Mouse (Mus musculus): ENCODE measurements at regions not wholly inside any gene's neighbourhood (a gene's known extent, or its start where the extent isn't known, plus 50 kb on each side); places are given as distances from the start of the nearest gene placed in this dataset.

DNA sequence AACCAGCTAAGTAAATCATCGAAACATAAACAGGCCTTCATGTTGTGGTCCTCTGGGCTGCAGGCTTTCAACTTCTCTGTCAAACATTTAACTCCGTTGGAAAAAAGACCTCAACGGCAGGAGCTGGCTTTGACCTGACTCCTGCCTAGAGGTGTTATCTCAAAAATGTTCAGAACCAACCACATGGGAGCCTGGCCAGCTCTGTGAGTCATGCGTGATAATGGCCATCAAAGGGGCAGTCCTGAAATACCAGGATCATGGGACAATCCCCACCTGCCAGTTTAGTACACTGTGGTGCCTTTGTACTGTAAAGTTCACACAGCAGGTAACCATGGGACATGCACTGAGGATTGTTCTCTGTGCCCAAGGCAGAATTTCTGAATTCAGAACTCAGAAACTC, 251.4 kb upstream of the Mon1b start:
- no peaks in the 10 kb centered on the region for H3K9me3 ChIP-seq (replicated peaks)
- no peak overlapping the region for H3K4me3 ChIP-seq (replicated peaks)
- H3K27ac ChIP-seq (replicated peaks) = no peak overlapping the region
- 56% methylated on average over 4 of the region's 4 CpGs for WGBS
- no peak overlapping the region for H3K4me2 ChIP-seq
- ATAC-seq (ENCODE audit: low FRiP score) = no peak
- no peaks in the 10 kb centered on the region for H3K36me3 ChIP-seq
- H3K9ac ChIP-seq (replicated peaks) = no peak overlapping the region
- H3K27me3 ChIP-seq (replicated peaks) = no peaks in the 10 kb centered on the region
- peaks cover 4% of the 10 kb centered on the region; the same call in 1 of the 2 replicates for H3K4me1 ChIP-seq

DNA sequence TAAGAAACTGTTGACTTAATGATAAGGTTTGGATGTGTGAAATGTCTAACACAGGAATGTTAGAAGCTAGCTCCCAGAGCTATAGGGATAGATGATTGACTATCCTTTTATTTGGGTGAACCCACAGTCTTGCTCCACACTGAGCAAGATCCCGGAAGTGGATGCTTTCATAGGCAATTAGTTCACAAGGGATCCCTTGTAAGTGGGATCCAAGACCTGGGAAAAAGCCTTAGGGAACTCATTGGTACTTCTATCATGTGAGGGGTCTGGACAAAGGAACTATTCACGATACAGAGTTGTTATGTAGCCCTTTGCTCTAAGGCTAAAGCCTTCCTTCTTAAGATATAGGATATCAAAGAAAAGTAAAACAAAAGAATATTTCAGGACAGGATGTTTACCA, 245.9 kb upstream of the Mon1b start:
- no peak overlapping the region for H3K9ac ChIP-seq (replicated peaks)
- no peak for ATAC-seq (ENCODE audit: low FRiP score)
- no peaks in the 10 kb centered on the region for H3K4me1 ChIP-seq
- no peaks in the 10 kb centered on the region for H3K27me3 ChIP-seq (replicated peaks)
- WGBS = 66% methylated on average over 2 of the region's 2 CpGs
- no peak overlapping the region for H3K27ac ChIP-seq (replicated peaks)
- no peaks in the 10 kb centered on the region for H3K9me3 ChIP-seq (replicated peaks)
- H3K4me2 ChIP-seq = no peak overlapping the region
- H3K4me3 ChIP-seq (replicated peaks) = no peak overlapping the region
- no peaks in the 10 kb centered on the region for H3K36me3 ChIP-seq

DNA sequence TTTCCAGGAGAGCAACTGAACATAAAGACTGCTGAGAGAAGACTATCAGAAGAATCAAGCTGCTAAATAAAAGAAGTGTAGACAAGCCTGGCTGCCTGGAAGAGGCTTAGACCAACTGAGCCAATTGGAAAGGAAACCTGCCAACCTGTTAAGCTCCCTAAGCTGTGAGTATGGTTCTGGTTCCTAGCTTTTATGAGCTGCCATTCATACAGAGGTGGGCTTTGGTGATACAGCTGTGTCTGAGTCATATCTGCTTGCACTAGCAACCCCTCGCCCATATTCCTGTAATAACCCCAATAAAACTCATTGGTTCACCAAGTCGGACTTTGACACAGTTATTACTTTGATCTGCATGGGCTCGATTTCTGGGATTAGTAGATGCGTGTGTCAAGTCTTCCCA, 245.3 kb upstream of the Mon1b start:
- H3K36me3 ChIP-seq = no peaks in the 10 kb centered on the region
- H3K4me3 ChIP-seq (replicated peaks) = no peak overlapping the region
- no peak overlapping the region for H3K27ac ChIP-seq (replicated peaks)
- H3K4me1 ChIP-seq = no peaks in the 10 kb centered on the region
- no peak for ATAC-seq (ENCODE audit: low FRiP score)
- no peaks in the 10 kb centered on the region for H3K27me3 ChIP-seq (replicated peaks)
- H3K9ac ChIP-seq (replicated peaks) = no peak overlapping the region
- 88% methylated on average over 4 of the region's 4 CpGs for WGBS
- no peak overlapping the region for H3K4me2 ChIP-seq
- H3K9me3 ChIP-seq (replicated peaks) = no peaks in the 10 kb centered on the region

DNA sequence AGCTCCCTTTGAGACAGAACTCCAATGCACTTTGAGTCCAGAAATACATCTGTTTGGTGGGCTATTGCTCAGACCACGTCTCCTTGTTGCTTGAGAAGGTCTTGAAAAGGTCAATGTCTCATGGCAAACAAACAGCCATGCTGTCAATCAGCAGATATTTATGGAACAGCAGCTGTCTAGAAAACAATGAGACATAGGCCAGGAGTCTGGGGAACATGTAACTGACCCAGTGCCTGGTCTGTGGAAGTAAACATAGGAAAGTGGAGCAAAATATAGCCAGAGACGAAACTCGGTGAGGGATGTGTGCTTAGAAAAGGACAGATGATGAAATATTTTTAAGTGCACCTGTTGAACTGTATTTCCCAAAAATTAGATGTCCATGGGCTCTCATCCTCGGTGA, 241.1 kb upstream of the Mon1b start:
- H3K9me3 ChIP-seq (replicated peaks) = no peaks in the 10 kb centered on the region
- no peak for ATAC-seq (ENCODE audit: low FRiP score)
- H3K36me3 ChIP-seq = no peaks in the 10 kb centered on the region
- no peaks in the 10 kb centered on the region for H3K4me1 ChIP-seq
- H3K27me3 ChIP-seq (replicated peaks) = no peaks in the 10 kb centered on the region
- 62% methylated on average over 4 of the region's 4 CpGs for WGBS
- H3K4me3 ChIP-seq (replicated peaks) = no peak overlapping the region
- H3K4me2 ChIP-seq = no peak overlapping the region
- no peak overlapping the region for H3K27ac ChIP-seq (replicated peaks)
- no peak overlapping the region for H3K9ac ChIP-seq (replicated peaks)

DNA sequence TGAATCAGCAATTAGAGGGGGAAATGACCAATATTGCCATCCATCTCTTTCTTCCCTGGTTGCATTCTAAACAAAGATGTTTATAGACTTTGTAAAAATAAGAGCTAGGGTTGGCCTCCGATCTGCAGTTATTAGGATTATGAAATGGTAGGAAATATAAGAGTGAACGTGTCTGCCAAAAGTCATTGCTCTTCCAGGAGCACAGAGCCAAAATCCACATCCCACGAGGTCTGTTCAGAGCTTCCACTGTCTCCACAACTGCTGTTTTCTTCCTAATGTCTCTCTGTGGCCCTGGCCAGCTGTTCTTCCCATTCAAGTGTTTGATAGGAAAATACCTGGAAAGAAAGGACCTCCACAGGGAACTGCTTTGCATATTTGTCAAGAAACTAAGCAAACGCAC, 230.2 kb upstream of the Mon1b start:
- 53% methylated on average over 4 of the region's 4 CpGs for WGBS
- no peak for ATAC-seq (ENCODE audit: low FRiP score)

DNA sequence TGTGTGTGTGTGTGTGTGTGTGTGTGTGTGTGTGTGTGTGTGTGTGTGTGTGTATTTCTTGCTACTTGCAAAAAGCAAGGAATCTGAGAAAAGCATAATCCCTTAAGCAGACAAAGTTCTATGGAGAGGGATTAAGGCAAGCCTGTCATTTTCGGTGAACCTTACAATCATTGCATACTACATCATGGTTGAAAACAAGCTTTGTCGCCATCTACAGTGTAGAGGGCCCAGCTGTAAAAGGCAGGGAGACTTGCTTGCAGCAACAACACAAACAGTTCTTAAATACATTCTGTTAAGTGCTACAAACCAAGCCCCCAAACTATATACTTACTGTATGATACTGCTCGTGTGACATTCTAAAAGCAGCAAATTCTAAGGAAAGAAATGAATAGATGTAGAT, 216.0 kb upstream of the Mon1b start:
- Histone ChIP-seq H3K36me3 (no peaks in the 10 kb centered on the region), H3K9me3 (replicated peaks) (no peaks in the 10 kb centered on the region), H3K27me3 (replicated peaks) (no peaks in the 10 kb centered on the region), H3K4me2 (no peak overlapping the region), H3K27ac (replicated peaks) (no peak overlapping the region), H3K9ac (replicated peaks) (no peak overlapping the region), H3K4me3 (replicated peaks) (no peak overlapping the region), H3K4me1 (no peaks in the 10 kb centered on the region)
- no peak for ATAC-seq (ENCODE audit: low FRiP score)
- WGBS = 86% methylated on average over 3 of the region's 3 CpGs

More for the DNA sequence above, 230.2 kb upstream of the Mon1b start:
- Histone ChIP-seq H3K9me3 (replicated peaks) (no peaks in the 10 kb centered on the region), H3K9ac (replicated peaks) (no peak overlapping the region), H3K4me2 (no peak overlapping the region), H3K4me3 (replicated peaks) (no peak overlapping the region), H3K36me3 (no peaks in the 10 kb centered on the region), H3K27ac (replicated peaks) (no peak overlapping the region), H3K4me1 (no peaks in the 10 kb centered on the region), H3K27me3 (replicated peaks) (no peaks in the 10 kb centered on the region)

DNA sequence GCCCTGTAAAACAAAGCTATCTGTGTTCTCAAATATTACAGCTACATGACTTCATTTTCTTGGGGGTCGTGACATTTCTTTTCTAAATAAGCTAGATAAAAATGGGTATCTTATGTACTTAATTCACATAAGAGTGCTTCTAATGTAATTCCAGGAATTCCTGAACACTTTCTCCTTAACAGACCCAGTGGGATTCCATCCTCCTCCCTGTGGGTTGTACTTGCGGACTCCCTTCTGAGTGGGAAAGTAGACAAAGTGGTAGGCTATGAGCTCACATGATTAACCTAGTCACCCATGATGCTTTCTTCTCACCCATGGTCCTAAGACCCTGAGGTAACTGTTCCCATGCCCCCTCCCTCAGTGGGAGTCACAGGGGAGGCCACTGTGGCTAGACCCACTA, 212.7 kb upstream of the Mon1b start:
- Histone ChIP-seq H3K9me3 (replicated peaks) (no peaks in the 10 kb centered on the region), H3K9ac (replicated peaks) (no peak overlapping the region), H3K36me3 (no peaks in the 10 kb centered on the region), H3K27me3 (replicated peaks) (no peaks in the 10 kb centered on the region), H3K4me1 (no peaks in the 10 kb centered on the region), H3K4me2 (no peak overlapping the region), H3K4me3 (replicated peaks) (no peak overlapping the region), H3K27ac (replicated peaks) (no peak overlapping the region)
- 89% methylated on average over 2 of the region's 2 CpGs for WGBS
- no peak for ATAC-seq (ENCODE audit: low FRiP score)

DNA sequence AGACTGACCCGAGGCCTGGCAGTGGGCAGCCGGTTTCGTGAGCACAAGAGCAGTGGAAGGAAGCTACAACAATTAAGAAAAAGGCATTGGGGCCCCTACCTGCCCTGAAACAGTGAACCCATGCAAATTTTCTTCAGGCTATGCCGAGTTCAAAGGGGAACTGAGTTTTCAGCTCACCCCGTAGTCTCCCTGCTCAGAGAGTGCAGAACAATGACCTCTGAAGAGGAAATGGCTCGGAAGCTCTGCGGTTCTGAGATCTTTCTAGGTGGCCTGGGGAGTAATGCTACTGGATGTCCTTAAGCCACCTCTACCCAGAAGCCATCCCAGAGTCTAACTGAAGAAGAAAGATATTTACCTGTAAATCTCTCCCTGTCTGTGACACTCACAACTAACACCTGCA, 196.3 kb upstream of the Mon1b start:
- Histone ChIP-seq H3K4me3 (replicated peaks) (no peak overlapping the region), H3K9ac (replicated peaks) (no peak overlapping the region), H3K27me3 (replicated peaks) (no peaks in the 10 kb centered on the region), H3K36me3 (no peaks in the 10 kb centered on the region), H3K4me1 (no peaks in the 10 kb centered on the region), H3K4me2 (no peak overlapping the region), H3K9me3 (replicated peaks) (no peaks in the 10 kb centered on the region), H3K27ac (replicated peaks) (no peak overlapping the region)
- WGBS = 57% methylated on average over 7 of the region's 7 CpGs
- no peak for ATAC-seq (ENCODE audit: low FRiP score)

DNA sequence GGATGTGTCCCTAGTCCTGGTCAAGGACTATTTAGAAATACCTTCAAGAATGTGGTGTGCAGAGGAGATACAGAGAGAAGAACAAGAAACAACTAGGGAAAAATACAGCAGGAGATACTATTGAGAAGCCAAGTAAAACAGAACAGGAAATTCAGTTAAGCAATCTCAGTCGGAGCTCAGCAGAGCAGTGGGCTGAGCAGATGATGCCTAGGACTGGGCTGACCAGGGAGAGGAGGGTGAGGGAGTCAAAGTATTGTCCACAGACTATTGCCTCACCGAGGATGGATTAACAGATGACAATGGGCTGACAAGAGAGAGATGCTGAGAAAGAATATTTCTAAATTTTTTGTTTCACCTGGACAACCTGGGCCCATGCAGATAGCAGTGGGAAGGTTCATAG, 181.4 kb upstream of the Mon1b start:
- Histone ChIP-seq H3K4me1 (no peaks in the 10 kb centered on the region), H3K9ac (replicated peaks) (no peak overlapping the region), H3K36me3 (no peaks in the 10 kb centered on the region), H3K27me3 (replicated peaks) (no peaks in the 10 kb centered on the region), H3K4me2 (no peak overlapping the region), H3K4me3 (replicated peaks) (no peak overlapping the region), H3K9me3 (replicated peaks) (no peaks in the 10 kb centered on the region), H3K27ac (replicated peaks) (no peak overlapping the region)
- 86% methylated on average over 2 of the region's 2 CpGs for WGBS
- ATAC-seq (ENCODE audit: low FRiP score) = no peak

DNA sequence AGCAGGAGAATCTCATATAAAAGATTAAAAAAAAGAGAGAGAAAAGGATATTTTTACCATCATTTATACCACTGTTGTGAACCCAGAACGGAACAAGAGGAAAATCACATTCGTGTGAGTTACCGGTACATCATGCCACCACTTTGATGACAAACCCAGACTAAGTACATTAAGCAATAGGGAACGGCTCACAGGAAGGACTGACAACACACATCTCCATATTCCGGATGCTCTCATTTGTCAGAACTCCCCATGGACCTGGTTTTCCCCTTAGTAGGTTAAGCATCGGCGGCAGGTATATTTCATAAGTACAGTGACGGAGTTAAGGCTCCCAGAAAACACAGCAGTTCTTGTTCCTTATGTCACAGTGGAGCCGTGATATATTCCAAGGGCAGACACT, 170.8 kb upstream of the Mon1b start:
- no peak overlapping the region for H3K9ac ChIP-seq (replicated peaks)
- ATAC-seq (ENCODE audit: low FRiP score) = no peak
- H3K4me1 ChIP-seq = peaks cover 8% of the 10 kb centered on the region
- H3K36me3 ChIP-seq = no peaks in the 10 kb centered on the region
- no peak overlapping the region for H3K4me2 ChIP-seq
- 64% methylated on average over 9 of the region's 9 CpGs for WGBS
- H3K9me3 ChIP-seq (replicated peaks) = no peaks in the 10 kb centered on the region
- no peak overlapping the region for H3K4me3 ChIP-seq (replicated peaks)
- no peaks in the 10 kb centered on the region for H3K27me3 ChIP-seq (replicated peaks)
- H3K27ac ChIP-seq (replicated peaks) = no peak overlapping the region

DNA sequence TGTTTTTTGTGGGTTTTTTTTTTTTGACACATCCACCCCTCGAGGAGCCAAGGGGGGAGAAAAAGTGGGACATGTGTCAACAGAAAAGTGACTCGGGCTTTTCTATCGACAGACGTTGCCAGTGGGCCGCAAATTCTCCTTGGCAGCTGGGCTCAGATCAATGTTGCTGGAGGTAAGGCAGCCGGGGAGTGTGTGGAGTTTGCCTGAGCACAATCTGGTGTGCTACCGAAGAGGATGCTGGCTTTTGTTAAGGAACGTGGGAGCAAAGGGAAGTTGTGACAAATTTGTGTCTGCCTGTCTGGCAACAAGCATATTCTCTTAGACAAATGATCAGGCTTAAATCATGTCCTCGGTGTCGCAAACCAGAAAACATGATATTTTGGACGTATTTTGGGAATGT, 170.2 kb upstream of the Mon1b start:
- H3K36me3 ChIP-seq = no peaks in the 10 kb centered on the region
- H3K4me3 ChIP-seq (replicated peaks) = no peak overlapping the region
- H3K9ac ChIP-seq (replicated peaks) = no peak overlapping the region
- ATAC-seq (ENCODE audit: low FRiP score) = no peak
- H3K4me1 ChIP-seq = peaks cover 8% of the 10 kb centered on the region
- 50% methylated on average over 11 of the region's 11 CpGs for WGBS
- no peak overlapping the region for H3K27ac ChIP-seq (replicated peaks)
- no peak overlapping the region for H3K4me2 ChIP-seq
- no peaks in the 10 kb centered on the region for H3K9me3 ChIP-seq (replicated peaks)
- no peaks in the 10 kb centered on the region for H3K27me3 ChIP-seq (replicated peaks)

DNA sequence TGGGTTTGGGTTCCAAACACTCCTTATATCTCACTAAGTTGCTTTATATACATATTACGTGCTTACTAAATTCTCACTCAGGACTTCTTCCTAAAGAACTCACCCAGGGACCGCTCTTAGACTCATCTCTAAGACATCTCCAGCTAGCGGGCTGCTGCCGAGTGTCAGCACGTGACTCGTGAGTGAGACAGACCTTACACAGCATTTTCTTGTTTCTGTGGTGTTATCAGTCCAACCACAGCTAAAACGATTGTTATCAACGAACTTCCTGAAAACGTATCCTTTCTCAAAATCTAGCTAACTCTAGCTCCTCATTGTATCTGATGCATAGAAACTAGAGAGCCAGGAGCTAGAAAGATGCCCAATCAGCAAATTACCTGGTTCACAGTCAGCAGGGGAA, 168.7 kb upstream of the Mon1b start:
- H3K4me3 ChIP-seq (replicated peaks) = no peak overlapping the region
- WGBS = 94% methylated on average over 9 of the region's 9 CpGs
- no peak overlapping the region for H3K9ac ChIP-seq (replicated peaks)
- H3K27ac ChIP-seq (replicated peaks) = no peak overlapping the region
- H3K9me3 ChIP-seq (replicated peaks) = no peaks in the 10 kb centered on the region
- peaks cover 8% of the 10 kb centered on the region for H3K4me1 ChIP-seq
- no peaks in the 10 kb centered on the region for H3K36me3 ChIP-seq
- no peak for ATAC-seq (ENCODE audit: low FRiP score)
- H3K4me2 ChIP-seq = no peak overlapping the region
- no peaks in the 10 kb centered on the region for H3K27me3 ChIP-seq (replicated peaks)

DNA sequence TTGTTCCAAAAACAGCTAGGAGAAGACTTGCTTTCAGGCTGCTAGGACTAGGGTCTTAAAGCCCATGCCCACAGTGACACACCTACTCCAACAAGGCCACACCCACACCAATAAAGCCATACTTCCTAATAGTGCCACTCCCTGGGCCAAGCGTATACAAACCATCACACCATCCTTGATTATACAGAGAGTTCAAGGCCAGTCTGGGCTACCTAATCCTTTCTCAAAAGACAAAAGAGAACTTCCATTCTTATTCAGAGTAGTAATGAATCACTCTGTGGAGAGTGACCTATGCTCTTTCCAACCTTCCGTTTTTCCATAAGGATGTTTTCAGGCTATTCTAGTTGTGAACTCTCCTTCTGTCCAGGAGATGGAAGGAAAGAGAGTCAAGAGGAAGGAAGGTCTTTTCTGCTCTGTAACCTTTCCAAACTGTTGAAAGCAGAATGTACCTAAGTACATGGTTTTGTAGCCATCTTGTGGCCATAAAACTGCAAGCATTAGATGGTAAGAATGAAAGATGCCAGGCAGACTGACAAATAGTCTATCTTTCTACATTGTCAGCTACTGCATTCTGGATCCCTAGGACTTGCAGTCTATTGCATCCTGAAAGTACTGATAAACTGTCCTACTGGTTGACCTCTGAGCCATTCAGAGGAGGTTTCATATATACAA, 145.8 kb upstream of the Mon1b start:
- Histone ChIP-seq H3K4me2 (no peak overlapping the region), H3K9ac (replicated peaks) (no peak overlapping the region), H3K27ac (replicated peaks) (no peak overlapping the region), H3K27me3 (replicated peaks) (no peaks in the 10 kb centered on the region), H3K4me3 (replicated peaks) (no peak overlapping the region), H3K4me1 (no peaks in the 10 kb centered on the region), H3K9me3 (replicated peaks) (no peaks in the 10 kb centered on the region), H3K36me3 (no peaks in the 10 kb centered on the region)
- WGBS = 80% methylated on average over 2 of the region's 2 CpGs
- no peak for ATAC-seq (ENCODE audit: low FRiP score)

All from neural tube, embryonic 15.5 days (tissue).